Mouse (Mus musculus) megakaryocyte, embryonic 14.5 days (primary cell): ENCODE data around the gene Actr3.

Experiments used
- FLI1 ChIP-seq: IDR thresholded peaks from 2 replicates; pipeline ENCODE4 v1.6.1; 2012; ENCODE audit warnings: low read length, inconsistent platforms, mixed read lengths
- GATA1 ChIP-seq: IDR thresholded peaks from 3 replicates; pipeline ENCODE4 v1.6.1; 2012; ENCODE audit warnings: mixed read lengths, low read length, inconsistent platforms, borderline replicate concordance

GRCm38 (mm10) chr1:125419906-125420305 lies 15.6 kb downstream of the Actr3 start:
- TF ChIP-seq GATA1: no peak
- no peak for TF ChIP-seq FLI1
